Mouse (Mus musculus): Measurements from ENCODE around the gene Fam216b.

DNA sequence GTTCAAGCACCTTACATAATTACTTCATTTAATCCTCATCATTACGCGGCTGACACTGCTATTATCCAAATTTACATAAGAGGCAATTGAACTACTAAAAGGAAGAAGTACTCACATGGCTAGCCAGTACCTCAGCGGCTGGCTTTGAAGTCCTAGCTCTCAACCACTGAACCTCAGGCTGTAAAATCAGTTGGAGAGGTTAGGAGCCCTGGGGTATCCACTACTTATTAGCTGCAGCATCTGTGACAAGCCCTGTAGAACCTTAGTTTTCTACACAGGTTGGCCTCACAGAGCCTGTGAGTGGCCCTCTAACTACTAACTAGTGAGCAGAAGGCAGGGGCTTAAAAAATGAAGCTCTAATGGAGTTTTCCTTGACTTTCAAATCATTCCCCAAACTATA is 31.5 kb upstream of the Fam216b start:
- TF ChIP-seq CTCF (IDR thresholded peaks at IDR 0.05), result no peak
- no peak for TF ChIP-seq EP300 (IDR thresholded peaks at IDR 0.05)
